Mouse (Mus musculus): ENCODE measurements around the gene Ocln.
"Not testable (repeated sequence)": the region's sequence is repeated elsewhere in the genome, so short reads cannot be mapped to it uniquely, and the experiment has no call there.

Ocln gene

DNA sequence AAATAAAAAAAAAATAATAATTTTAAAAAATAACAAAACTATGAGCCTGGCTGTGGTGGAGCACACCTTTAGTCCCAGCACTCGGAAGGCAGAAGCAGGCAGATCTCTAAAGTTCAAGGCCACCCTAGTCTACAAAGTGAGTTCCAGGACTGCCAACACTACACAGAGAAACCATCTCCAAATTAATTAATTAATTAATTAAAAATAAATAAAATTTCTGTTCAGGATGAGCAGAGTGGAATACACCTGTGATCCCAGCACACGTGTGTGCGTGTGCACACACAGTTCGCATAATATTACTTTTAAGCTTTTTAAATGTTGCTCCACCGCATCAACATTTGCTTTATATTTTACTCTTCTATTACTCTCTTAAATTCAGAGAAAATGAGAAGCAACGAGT is 60.9 kb downstream of the Ocln start:
- no peak for DNase-seq

DNA sequence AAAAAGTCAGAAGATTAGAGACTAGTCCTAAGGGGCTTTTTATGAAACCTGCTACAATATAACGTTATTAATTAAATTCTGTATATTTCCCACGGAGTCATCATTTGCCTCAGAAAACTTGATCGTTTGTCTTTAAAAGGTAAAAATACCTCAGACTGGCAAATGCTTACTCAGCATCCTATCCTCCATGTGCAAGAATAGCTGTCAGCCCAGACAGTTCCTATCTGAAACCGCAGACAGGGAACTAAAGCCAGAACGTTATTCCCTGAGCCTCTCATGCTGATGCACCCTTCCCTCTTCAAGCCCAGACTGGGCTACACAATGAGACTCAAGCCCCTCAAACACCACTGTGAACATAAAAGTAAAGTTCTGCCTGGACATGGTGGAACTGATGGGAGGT is 62.1 kb downstream of the Ocln start:
- no peak for DNase-seq

- DNase-seq: no peak
Measured at GRCm38 (mm10) chr13:100483610-100484009, 68.9 kb downstream of the Ocln start.

- no peak for DNase-seq
Measured at GRCm38 (mm10) chr13:100463527-100464222, 88.8 kb downstream of the Ocln start.

DNA sequence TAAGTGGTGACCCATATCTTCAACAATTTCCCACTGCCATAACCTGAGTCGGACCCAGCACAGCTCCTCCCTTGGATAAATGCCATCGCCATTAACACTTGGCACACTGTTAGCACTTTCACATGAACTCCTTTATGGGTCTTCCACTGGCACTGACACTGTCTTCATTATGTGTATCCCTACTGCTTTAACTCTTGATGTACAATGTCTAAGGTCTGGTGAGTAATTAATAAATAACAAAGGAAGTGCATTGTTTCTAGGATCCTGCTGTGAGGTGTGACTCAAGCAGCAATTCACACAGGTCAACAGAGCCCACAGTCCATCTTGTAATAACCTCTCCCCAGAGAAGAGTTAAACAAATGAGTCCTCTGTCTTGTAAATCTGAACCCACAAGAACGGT is 91.2 kb downstream of the Ocln start:
- DNase-seq: no peak

DNA sequence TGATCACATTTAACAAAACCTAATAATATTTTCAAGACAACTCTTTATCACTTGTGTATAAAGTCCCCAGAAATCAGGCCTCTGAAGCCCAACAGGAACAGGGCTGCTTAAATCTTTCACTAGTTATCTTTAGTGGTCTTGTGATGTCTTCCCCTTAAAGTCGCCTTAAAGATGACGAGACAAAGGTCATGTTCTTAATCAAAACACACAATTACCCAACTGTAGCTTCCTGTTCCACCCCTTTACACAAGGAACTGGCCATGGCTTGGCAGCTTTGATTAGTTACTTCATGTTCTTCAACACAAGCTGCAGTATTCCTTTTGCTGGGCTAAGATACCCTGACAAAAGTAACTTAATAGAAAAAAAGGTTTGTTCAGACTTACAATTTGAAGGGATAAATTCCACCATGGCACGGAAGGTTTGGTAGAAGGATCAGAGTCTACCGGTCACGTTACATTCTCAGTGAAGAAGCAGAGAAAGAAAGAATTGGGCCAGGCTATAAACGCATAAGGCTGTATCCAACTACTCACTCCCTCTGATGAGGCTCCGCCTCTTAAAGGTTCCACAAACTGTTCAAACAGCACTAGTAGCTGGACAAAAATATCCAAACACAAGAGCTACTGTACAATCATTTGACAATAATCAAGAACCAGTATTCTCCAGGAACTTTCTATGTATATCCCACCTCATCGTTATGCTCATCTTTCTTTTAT is 99.9 kb downstream of the Ocln start, which contains the start of gene Naip1:
Gene Naip1 (minus strand): TSS at position 455 of the 713 bp plus-strand sequence.
- not testable (repeated sequence) for DNase-seq

DNA sequence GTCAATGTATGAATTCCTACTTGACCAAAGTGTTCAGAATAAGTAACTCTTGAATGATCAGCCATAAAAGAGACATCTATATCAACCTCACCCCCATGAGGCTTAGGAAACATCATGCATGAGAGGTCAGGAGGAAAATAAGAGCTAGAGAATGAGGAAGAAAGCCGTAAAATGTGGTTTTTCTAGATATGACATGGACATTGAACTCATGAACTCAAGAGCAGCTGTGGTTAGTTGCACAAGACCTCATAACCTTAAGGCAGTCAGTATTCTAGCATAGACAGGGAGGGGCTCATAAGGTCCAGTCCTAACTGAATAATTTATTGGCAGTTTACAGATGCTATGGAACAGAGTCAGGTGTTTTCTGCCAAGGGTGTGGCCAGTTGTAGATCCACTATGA is 103.0 kb downstream of the Ocln start:
- no peak for DNase-seq

All from heart, adult 11 months (tissue).